Mouse (Mus musculus) thymus, adult 2 months (tissue): ENCODE data around the gene Acadm.

Experiments
- CTCF ChIP-seq: fragments of 200-500 bp; IDR thresholded peaks from 2 replicates; pipeline ENCODE4 v1.5.1; 2012; ENCODE audit warnings: mild to moderate bottlenecking, control low read depth, low read length, moderate library complexity, borderline replicate concordance; ENCODE audit not compliant: control insufficient read depth, poor library complexity, insufficient read depth; ENCODE audit errors: extremely low read depth
- POLR2A ChIP-seq: fragments of 200-500 bp; IDR thresholded peaks from 2 replicates; pipeline ENCODE4 v1.6.1; 2012; ENCODE audit warnings: mild to moderate bottlenecking, low read length, control low read depth, moderate library complexity; ENCODE audit not compliant: control insufficient read depth, poor library complexity, insufficient read depth; ENCODE audit errors: extremely low read depth

- TF ChIP-seq POLR2A (peak; percentile 98), CTCF (peak; percentile 55; the same call in 1 of the 2 replicates)
Measured at GRCm38 (mm10) chr3:153912546-153913509, 31.6 kb downstream of the Acadm start, which contains the start of gene Rabggtb.
